In genomic region chr13:117931746-117932145, GRCm38 (mm10) we compare ENCODE assay signal across 16 mouse cellular contexts.
DNase-seq lines count a peak whose midpoint lies in the region; ATAC-seq and TF ChIP-seq lines count a peak whose summit lies in the region.
"Had no signal": no experiment of that assay in that cellular context is flagged by ENCODE, and none has a peak within 500 bp of the region (broad histone marks: within the 10 kb centered on the region; RNA-seq: fewer than 3 reads in every experiment).

No protein-coding gene starts in this region.

- TF ChIP-seq CTCF in heart, postnatal 0 days (IDR thresholded peaks at IDR 0.05; ENCODE audit: low read depth): no peak
- no peak for TF ChIP-seq CTCF in lung, postnatal 0 days (IDR thresholded peaks at IDR 0.05)

- DNase-seq in embryonic facial prominence, embryonic 14.5 days (ENCODE audit: low spot score): peak; percentile 29
- DNase-seq in embryonic facial prominence, embryonic 10.5 days (ENCODE audit: low spot score): no peak
- peak; percentile 9 for DNase-seq in heart, postnatal 0 days (ENCODE audit: low spot score)
- DNase-seq in heart, adult 8-10 months (ENCODE audit: low spot score): no peak
- DNase-seq in lung, postnatal 36 days: peak; percentile 10
- DNase-seq in lung, postnatal 0 days (ENCODE audit: low spot score): no peak
- DNase-seq in skeletal muscle tissue, adult 2 months (ENCODE audit: low read depth, low spot score): peak; percentile 3
- DNase-seq: cerebellum, adult 11-12 months; cerebellum, adult 9-11 months; forebrain, postnatal 0 days; gastrocnemius, postnatal 10 days; kidney, adult 2 months had no signal

- no peaks in the 10 kb centered on the region for H3K4me1 ChIP-seq in embryonic facial prominence, embryonic 14.5 days (ENCODE audit: control insufficient read depth, insufficient read depth, low read length)
- H3K4me1 ChIP-seq in embryonic facial prominence, embryonic 10.5 days: no peaks in the 10 kb centered on the region
- no peaks in the 10 kb centered on the region for H3K4me1 ChIP-seq in heart, postnatal 0 days (ENCODE audit: control insufficient read depth, insufficient read depth)
- H3K4me1 ChIP-seq in lung, postnatal 0 days (ENCODE audit: insufficient read depth, low read depth, low read length): no peaks in the 10 kb centered on the region
- H3K4me1 ChIP-seq: hindbrain, embryonic 15.5 days; kidney, embryonic 15.5 days had no signal

- TF ChIP-seq EP300 in heart, postnatal 0 days (IDR thresholded peaks at IDR 0.05; ENCODE audit: low read depth): no peak
- TF ChIP-seq EP300 in lung, postnatal 0 days (IDR thresholded peaks at IDR 0.05): no peak

- H3K36me3 ChIP-seq in embryonic facial prominence, embryonic 14.5 days (ENCODE audit: control insufficient read depth, insufficient read depth, low read length): no peaks in the 10 kb centered on the region
- H3K36me3 ChIP-seq in embryonic facial prominence, embryonic 10.5 days (replicated peaks): no peaks in the 10 kb centered on the region
- H3K36me3 ChIP-seq in heart, postnatal 0 days (replicated peaks; ENCODE audit: control insufficient read depth, insufficient read depth, low read length): no peaks in the 10 kb centered on the region
- no peaks in the 10 kb centered on the region for H3K36me3 ChIP-seq in lung, postnatal 0 days (ENCODE audit: insufficient read depth, low read length)
- H3K36me3 ChIP-seq: hindbrain, embryonic 15.5 days; kidney, embryonic 15.5 days had no signal

- 62% methylated on average over 2 of the region's 2 CpGs for WGBS in embryonic facial prominence, embryonic 14.5 days
- 75% methylated on average over 2 of the region's 2 CpGs for WGBS in embryonic facial prominence, embryonic 10.5 days
- 50% methylated on average over 2 of the region's 2 CpGs for WGBS in heart, postnatal 0 days
- WGBS in lung, postnatal 0 days: 55% methylated on average over 2 of the region's 2 CpGs

- no peaks in the 10 kb centered on the region for H3K9me3 ChIP-seq in embryonic facial prominence, embryonic 14.5 days (ENCODE audit: control insufficient read depth, low read length)
- no peaks in the 10 kb centered on the region for H3K9me3 ChIP-seq in embryonic facial prominence, embryonic 10.5 days
- H3K9me3 ChIP-seq in heart, postnatal 0 days (replicated peaks; ENCODE audit: control insufficient read depth, low read length): no peaks in the 10 kb centered on the region
- no peaks in the 10 kb centered on the region for H3K9me3 ChIP-seq in lung, postnatal 0 days (ENCODE audit: low read length)
- H3K9me3 ChIP-seq: hindbrain, embryonic 15.5 days; kidney, embryonic 15.5 days had no signal

- no peak overlapping the region for H3K27ac ChIP-seq in embryonic facial prominence, embryonic 14.5 days (replicated peaks; ENCODE audit: low read depth, low read length)
- H3K27ac ChIP-seq in embryonic facial prominence, embryonic 10.5 days (replicated peaks): no peak overlapping the region
- H3K27ac ChIP-seq in heart, postnatal 0 days (ENCODE audit: low read depth): no peak overlapping the region
- H3K27ac ChIP-seq in lung, postnatal 0 days (ENCODE audit: low read length): no peak overlapping the region
- H3K27ac ChIP-seq: hindbrain, embryonic 15.5 days; kidney, embryonic 15.5 days had no signal

- H3K4me2 ChIP-seq in embryonic facial prominence, embryonic 14.5 days (ENCODE audit: low read depth, low read length): no peak overlapping the region
- no peak overlapping the region for H3K4me2 ChIP-seq in heart, postnatal 0 days (ENCODE audit: low read depth, low read length)
- H3K4me2 ChIP-seq in lung, postnatal 0 days (replicated peaks; ENCODE audit: low read depth, low read length): no peak overlapping the region
- H3K4me2 ChIP-seq: hindbrain, embryonic 15.5 days; kidney, embryonic 15.5 days had no signal

- ATAC-seq in embryonic facial prominence, embryonic 14.5 days (ENCODE audit: low read depth): no peak
- ATAC-seq in heart, postnatal 0 days (ENCODE audit: insufficient read depth, low read depth): no peak
- no peak for ATAC-seq in lung, postnatal 0 days
- no peak for ATAC-seq in megakaryocyte progenitor cell, adult 5-6 weeks (replicated peaks; ENCODE audit: poor library complexity)
- ATAC-seq: forebrain, postnatal 0 days; intestine, embryonic 16.5 days had no signal

- no peaks in the 10 kb centered on the region for H3K27me3 ChIP-seq in embryonic facial prominence, embryonic 14.5 days (replicated peaks; ENCODE audit: control insufficient read depth, insufficient read depth, low read length)
- H3K27me3 ChIP-seq in embryonic facial prominence, embryonic 10.5 days (replicated peaks; ENCODE audit: low read depth, poor library complexity, severe bottlenecking): no peaks in the 10 kb centered on the region
- no peaks in the 10 kb centered on the region for H3K27me3 ChIP-seq in heart, postnatal 0 days (ENCODE audit: control insufficient read depth, insufficient read depth, low read length)
- H3K27me3 ChIP-seq in lung, postnatal 0 days (replicated peaks; ENCODE audit: insufficient read depth, low read length): no peaks in the 10 kb centered on the region
- H3K27me3 ChIP-seq: hindbrain, embryonic 15.5 days; kidney, embryonic 15.5 days had no signal

- no peak overlapping the region for H3K4me3 ChIP-seq in embryonic facial prominence, embryonic 14.5 days (ENCODE audit: low read depth, low read length)
- no peak overlapping the region for H3K4me3 ChIP-seq in embryonic facial prominence, embryonic 10.5 days
- no peak overlapping the region for H3K4me3 ChIP-seq in heart, postnatal 0 days (ENCODE audit: low read depth, low read length)
- H3K4me3 ChIP-seq in lung, postnatal 0 days (ENCODE audit: low read depth, low read length): no peak overlapping the region
- H3K4me3 ChIP-seq: hindbrain, embryonic 15.5 days; kidney, embryonic 15.5 days had no signal

- H3K9ac ChIP-seq in embryonic facial prominence, embryonic 14.5 days (ENCODE audit: low read depth, low read length): no peak overlapping the region
- H3K9ac ChIP-seq in heart, postnatal 0 days (replicated peaks; ENCODE audit: low read depth, low read length): no peak overlapping the region
- no peak overlapping the region for H3K9ac ChIP-seq in lung, postnatal 0 days (replicated peaks; ENCODE audit: low read depth)
- H3K9ac ChIP-seq: forebrain, postnatal 0 days; hindbrain, embryonic 15.5 days; kidney, embryonic 15.5 days had no signal

Comparison
In these comparisons a context has a peak if more than half of its experiments do, and no peak if none do; other contexts are left out.
1. DNase-seq: peak in embryonic facial prominence, embryonic 14.5 days (single experiment), heart, postnatal 0 days (single experiment), lung, postnatal 36 days (single experiment) and skeletal muscle tissue, adult 2 months (single experiment); none in embryonic facial prominence, embryonic 10.5 days (single experiment), heart, adult 8-10 months (single experiment) and lung, postnatal 0 days (single experiment).